Mouse (Mus musculus): Measurements from ENCODE around the gene Tbc1d2. TPM values are rescaled to one million over a fixed set of nuclear protein-coding genes. Genes with fewer than 3 reads are reported as not detected.
"Not testable (repeated sequence)": the region's sequence is repeated elsewhere in the genome, so short reads cannot be mapped to it uniquely, and the experiment has no call there.

Tbc1d2 gene
- total and polyA plus RNA-seq, 2 experiments from 2014 or later: 0.93 to 6.2 TPM

DNA sequence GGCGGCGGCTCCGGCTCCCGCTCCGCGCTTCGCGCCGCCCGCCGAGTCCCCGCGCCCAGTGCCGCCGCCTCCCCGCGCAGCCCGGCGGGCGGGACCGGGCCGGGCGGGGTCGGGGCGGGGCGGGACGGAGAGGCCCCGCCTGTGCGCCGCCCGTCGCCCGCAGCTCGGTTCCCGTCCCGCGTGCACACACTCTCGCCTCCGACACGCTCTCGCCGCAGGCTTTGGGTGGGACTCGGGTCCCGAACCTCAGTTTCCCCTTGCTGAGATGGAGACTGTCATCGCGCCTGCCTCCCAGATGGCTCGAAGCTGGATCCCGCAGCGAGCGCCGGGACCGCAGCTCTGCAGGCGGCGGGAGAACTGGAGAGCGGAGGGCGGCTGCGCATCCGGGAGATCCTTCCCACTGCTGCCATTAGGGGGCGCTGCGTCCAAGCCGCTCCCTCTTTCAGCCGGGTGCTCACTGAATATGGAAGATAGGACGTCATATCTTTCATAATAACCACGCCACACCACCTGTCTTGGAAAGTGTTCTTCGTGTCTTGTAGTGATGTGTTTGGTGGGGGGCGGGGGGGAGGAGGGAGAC is 48.1 kb downstream of the Tbc1d2 start, which contains the start of gene Coro2a:
Coro2a (minus strand) TSS at position 359 of the 580 bp plus-strand sequence.
- peak within 1 kb of the TSS; percentile 55 for H3K4me3 ChIP-seq (ENCODE audit: low read depth, low read length)
- WGBS: 2% methylated on average over 57 of the region's 66 CpGs
- DNase-seq (ENCODE audit: low spot score): peak; percentile 53
- peaks cover 54% of the 10 kb centered on the region for H3K27me3 ChIP-seq (ENCODE audit: control insufficient read depth, insufficient read depth, low read length)
- TF ChIP-seq EP300 (IDR thresholded peaks at IDR 0.05; ENCODE audit: low read depth): no peak
- TF ChIP-seq CTCF (IDR thresholded peaks at IDR 0.05; ENCODE audit: low read depth): peak; percentile 70
- ATAC-seq (ENCODE audit: insufficient read depth, low read depth): peak; percentile 54
- H3K9me3 ChIP-seq (replicated peaks; ENCODE audit: control insufficient read depth, low read length): no peaks in the 10 kb centered on the region
- no peaks in the 10 kb centered on the region for H3K36me3 ChIP-seq (replicated peaks; ENCODE audit: control insufficient read depth, insufficient read depth, low read length)
- peaks cover 10% of the 10 kb centered on the region; the same call in 1 of the 2 replicates for H3K4me1 ChIP-seq (ENCODE audit: control insufficient read depth, insufficient read depth)
- H3K9ac ChIP-seq (replicated peaks; ENCODE audit: low read depth, low read length): peak within 1 kb of the TSS; percentile 17
- no peak within 1 kb of the TSS for H3K27ac ChIP-seq (ENCODE audit: low read depth)
- H3K4me2 ChIP-seq (ENCODE audit: low read depth, low read length): peak within 1 kb of the TSS; percentile 86

DNA sequence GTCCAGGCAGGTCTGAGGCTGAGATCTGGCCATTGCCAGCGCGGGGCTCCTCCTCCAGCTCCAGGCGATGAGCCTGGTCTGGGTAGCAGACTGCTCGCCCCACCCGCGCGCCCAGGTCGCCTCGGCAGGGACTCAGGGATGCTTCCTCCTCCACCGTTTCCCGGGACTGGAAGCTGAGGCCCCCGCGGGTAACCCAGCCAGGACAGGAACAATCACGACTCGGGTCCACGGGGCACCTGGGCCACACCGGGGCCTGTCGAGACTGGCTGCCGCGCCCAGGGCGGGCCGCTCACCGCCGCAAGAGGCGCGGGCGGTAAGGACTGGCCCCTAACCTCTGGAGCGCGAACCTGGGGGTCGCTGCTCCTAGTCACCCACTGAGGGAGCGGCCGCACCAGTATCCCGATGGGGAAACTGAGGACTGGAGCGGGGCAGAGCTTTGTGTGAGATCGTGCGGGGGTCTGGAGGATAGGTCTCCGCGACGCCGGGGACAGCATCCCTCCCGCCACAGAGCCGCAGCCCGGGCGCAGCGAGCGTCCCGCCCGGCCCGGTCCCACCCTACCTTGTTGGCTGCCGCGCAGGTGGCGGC is 48.7 kb downstream of the Tbc1d2 start:
- Histone ChIP-seq H3K27ac (ENCODE audit: low read depth) (no peak overlapping the region), H3K4me1 (ENCODE audit: control insufficient read depth, insufficient read depth) (peaks cover 10% of the 10 kb centered on the region; the same call in 1 of the 2 replicates), H3K9ac (replicated peaks; ENCODE audit: low read depth, low read length) (peak overlapping the region; percentile 17), H3K36me3 (replicated peaks; ENCODE audit: control insufficient read depth, insufficient read depth, low read length) (no peaks in the 10 kb centered on the region), H3K4me3 (ENCODE audit: low read depth, low read length) (peak overlapping the region; percentile 55), H3K27me3 (ENCODE audit: control insufficient read depth, insufficient read depth, low read length) (peaks cover 58% of the 10 kb centered on the region), H3K4me2 (ENCODE audit: low read depth, low read length) (peak overlapping the region; percentile 86), H3K9me3 (replicated peaks; ENCODE audit: control insufficient read depth, low read length) (no peaks in the 10 kb centered on the region)
- TF ChIP-seq EP300 (IDR thresholded peaks at IDR 0.05; ENCODE audit: low read depth) (no peak), CTCF (IDR thresholded peaks at IDR 0.05; ENCODE audit: low read depth) (no peak)
- WGBS: under 1% methylated on average over 49 of the region's 52 CpGs
- peak; percentile 24; the same call in 1 of the 2 replicates for ATAC-seq (ENCODE audit: insufficient read depth, low read depth)
- no peak for DNase-seq (ENCODE audit: low spot score)

DNA sequence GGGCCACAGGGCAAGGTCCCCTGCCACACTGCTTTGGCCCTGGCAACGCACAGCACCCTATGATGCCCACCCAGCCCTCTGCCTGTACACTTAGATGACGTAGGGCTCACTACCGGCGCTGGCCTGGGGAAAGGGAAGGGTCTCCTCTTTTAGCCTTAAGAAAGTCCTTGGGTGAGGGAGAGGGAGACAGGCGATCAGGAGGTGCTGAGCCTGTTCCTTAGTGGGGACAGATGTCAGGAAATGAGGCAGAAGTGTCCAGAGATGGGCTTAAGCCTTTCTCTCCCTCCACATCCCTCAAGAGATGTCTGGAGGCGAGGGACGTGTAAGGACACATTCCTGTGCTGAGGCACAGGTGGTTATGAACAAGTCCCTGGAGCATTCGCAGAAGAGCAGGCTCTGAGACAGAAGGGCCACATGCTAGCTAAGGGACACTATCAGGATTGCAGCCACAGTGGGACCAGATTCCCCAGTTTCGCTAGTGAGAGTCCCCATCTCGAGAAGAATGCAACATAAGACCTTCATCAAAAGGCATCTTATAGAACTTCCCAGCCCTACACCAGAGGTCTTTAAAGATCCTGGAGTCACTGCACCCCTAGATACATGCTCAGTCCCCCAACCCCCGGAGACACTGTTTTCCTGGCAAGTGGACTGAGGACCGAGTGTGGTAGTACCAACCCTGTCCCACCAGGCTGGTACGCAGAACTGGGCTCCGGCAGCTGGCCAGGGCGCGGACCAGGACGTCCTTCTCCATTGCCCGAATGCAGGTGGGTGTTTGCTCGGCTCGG is 49.3 kb downstream of the Tbc1d2 start:
- peaks cover 10% of the 10 kb centered on the region; the same call in 1 of the 2 replicates for H3K4me1 ChIP-seq (ENCODE audit: control insufficient read depth, insufficient read depth)
- H3K9me3 ChIP-seq (replicated peaks; ENCODE audit: control insufficient read depth, low read length): no peaks in the 10 kb centered on the region
- no peak for DNase-seq (ENCODE audit: low spot score)
- TF ChIP-seq EP300 (IDR thresholded peaks at IDR 0.05; ENCODE audit: low read depth) (no peak), CTCF (IDR thresholded peaks at IDR 0.05; ENCODE audit: low read depth) (no peak)
- ATAC-seq (ENCODE audit: insufficient read depth, low read depth): no peak
- H3K27me3 ChIP-seq (ENCODE audit: control insufficient read depth, insufficient read depth, low read length): peaks cover 62% of the 10 kb centered on the region
- no peak overlapping the region for H3K9ac ChIP-seq (replicated peaks; ENCODE audit: low read depth, low read length)
- H3K4me3 ChIP-seq (ENCODE audit: low read depth, low read length): peak overlapping the region; percentile 55
- no peak overlapping the region for H3K27ac ChIP-seq (ENCODE audit: low read depth)
- no peaks in the 10 kb centered on the region for H3K36me3 ChIP-seq (replicated peaks; ENCODE audit: control insufficient read depth, insufficient read depth, low read length)
- H3K4me2 ChIP-seq (ENCODE audit: low read depth, low read length): peak overlapping the region; percentile 86; the same call in 1 of the 2 replicates
- 34% methylated on average over 20 of the region's 20 CpGs for WGBS

DNA sequence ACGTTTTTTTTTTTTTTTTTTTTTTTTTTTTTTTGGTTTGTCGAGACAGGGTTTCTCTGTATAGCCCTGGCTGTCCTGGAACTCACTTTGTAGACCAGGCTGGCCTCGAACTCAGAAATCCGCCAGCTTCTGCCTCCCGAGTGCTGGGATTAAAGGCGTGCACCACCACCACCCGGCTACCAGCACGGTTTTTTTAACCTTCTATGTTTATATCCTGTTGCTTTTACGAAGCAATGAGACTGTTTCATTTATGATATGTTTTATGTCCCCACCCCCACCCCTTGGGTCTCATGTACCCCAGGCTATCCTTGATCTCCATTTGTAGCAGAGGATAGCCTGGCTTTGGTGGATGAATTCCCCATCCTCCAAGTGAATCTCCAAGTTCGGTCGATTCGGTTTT is 50.4 kb downstream of the Tbc1d2 start:
- DNase-seq (ENCODE audit: low spot score); H3K9me3 ChIP-seq (replicated peaks; ENCODE audit: control insufficient read depth, low read length); H3K9ac ChIP-seq (replicated peaks; ENCODE audit: low read depth, low read length); H3K4me2 ChIP-seq (ENCODE audit: low read depth, low read length); H3K36me3 ChIP-seq (replicated peaks; ENCODE audit: control insufficient read depth, insufficient read depth, low read length); ATAC-seq (ENCODE audit: insufficient read depth, low read depth); H3K4me3 ChIP-seq (ENCODE audit: low read depth, low read length); H3K27ac ChIP-seq (ENCODE audit: low read depth); H3K4me1 ChIP-seq (ENCODE audit: control insufficient read depth, insufficient read depth): not testable (repeated sequence)
- 75% methylated on average over 12 of the region's 12 CpGs for WGBS
- peaks cover 62% of the 10 kb centered on the region for H3K27me3 ChIP-seq (ENCODE audit: control insufficient read depth, insufficient read depth, low read length)

- WGBS: 67% methylated on average over 6 of the region's 6 CpGs
- peaks cover 65% of the 10 kb centered on the region for H3K27me3 ChIP-seq (ENCODE audit: control insufficient read depth, insufficient read depth, low read length)
- ATAC-seq (ENCODE audit: insufficient read depth, low read depth): no peak
Observed at GRCm38 (mm10) chr4:46598981-46599380, 51.0 kb downstream of the Tbc1d2 start.

More at GRCm38 (mm10) chr4:46598981-46599380, 51.0 kb downstream of the Tbc1d2 start:
- no peak for DNase-seq (ENCODE audit: low spot score)
- no peaks in the 10 kb centered on the region for H3K9me3 ChIP-seq (replicated peaks; ENCODE audit: control insufficient read depth, low read length)
- peaks cover 10% of the 10 kb centered on the region; the same call in 1 of the 2 replicates for H3K4me1 ChIP-seq (ENCODE audit: control insufficient read depth, insufficient read depth)
- H3K36me3 ChIP-seq (replicated peaks; ENCODE audit: control insufficient read depth, insufficient read depth, low read length): no peaks in the 10 kb centered on the region
- no peak overlapping the region for H3K4me2 ChIP-seq (ENCODE audit: low read depth, low read length)
- no peak overlapping the region for H3K4me3 ChIP-seq (ENCODE audit: low read depth, low read length)
- H3K27ac ChIP-seq (ENCODE audit: low read depth): no peak overlapping the region
- H3K9ac ChIP-seq (replicated peaks; ENCODE audit: low read depth, low read length): no peak overlapping the region
- no peak for TF ChIP-seq EP300 (IDR thresholded peaks at IDR 0.05; ENCODE audit: low read depth)
